Mouse (Mus musculus) limb, embryonic 11.5 days (tissue): ENCODE measurements around the gene Guk1. TPM values are rescaled to one million over a fixed set of nuclear protein-coding genes. Genes with fewer than 3 reads are reported as not detected.
A peak's percentile ranks its signal among the peaks of the same experiment; 100 is the strongest.

Source experiments
- ATAC-seq: fragments of 200-750 bp; cut with Nextera tagmentation; 2 replicates; pipeline ENCODE4 v1.8.0; 2017; ENCODE audit warnings: low read depth; ENCODE audit not compliant: insufficient number of reproducible peaks, low FRiP score, low TSS enrichment
- DNase-seq: peaks from one replicate; pipeline ENCODE4 v3.0.0-alpha.2; 2015; ENCODE audit warnings: low spot score
- H3K27ac ChIP-seq: fragments of 300-500 bp; sonication (generic); replicated peaks from 2 replicates; pipeline ENCODE4 v1.5.1; 2014; ENCODE audit warnings: low read depth, mild to moderate bottlenecking, low read length
- H3K27me3 ChIP-seq: fragments of 300-500 bp; sonication (generic); 2 replicates; pipeline ENCODE4 v1.6.1; 2014; ENCODE audit warnings: mild to moderate bottlenecking, low read length, mixed read lengths; ENCODE audit not compliant: control insufficient read depth, insufficient read depth
- H3K36me3 ChIP-seq: fragments of 300-500 bp; sonication (generic); 2 replicates; pipeline ENCODE4 v1.6.1; 2014; ENCODE audit warnings: mild to moderate bottlenecking, low read length, moderate library complexity, mixed read lengths; ENCODE audit not compliant: control insufficient read depth, insufficient read depth
- H3K4me1 ChIP-seq: fragments of 300-500 bp; sonication (generic); 2 replicates; pipeline ENCODE4 v1.6.1; 2014; ENCODE audit warnings: low read length, mixed read lengths; ENCODE audit not compliant: control insufficient read depth, insufficient read depth
- H3K4me2 ChIP-seq: fragments of 300-500 bp; sonication (generic); 2 replicates; pipeline ENCODE4 v1.6.1; 2014; ENCODE audit warnings: low read depth, mild to moderate bottlenecking, moderate library complexity; ENCODE audit not compliant: severe bottlenecking
- H3K4me3 ChIP-seq: fragments of 300-500 bp; sonication (generic); 2 replicates; pipeline ENCODE4 v1.5.1; 2014; ENCODE audit warnings: low read depth, low read length
- H3K9ac ChIP-seq: fragments of 300-500 bp; sonication (generic); 2 replicates; pipeline ENCODE4 v1.6.1; 2014; ENCODE audit warnings: mild to moderate bottlenecking, low read length
- H3K9me3 ChIP-seq: fragments of 300-500 bp; sonication (generic); 2 replicates; pipeline ENCODE4 v1.6.1; 2016; ENCODE audit warnings: low read length; ENCODE audit not compliant: control insufficient read depth
- WGBS: fragments of 180-500 bp; shearing (Covaris S2); extraction: QIAGEN DNeasy Blood & Tissue Kit; methylation state at CpG from one replicate; pipeline ENCODE4 v1.1.7; 2014; 5-methylcytosine and 5-hydroxymethylcytosine counted together
- polyA plus RNA-seq: library from polyadenylated mRNA; unstranded; fragments of >200 nt; fragmentation: Nextera tagmentation; extraction: Ambion mirVana; gene quantifications from 2 replicates; pipeline ENCODE4 v1.2.1, GENCODE M21; 2014

Guk1 gene
- polyA plus RNA-seq, 1 experiment from 2014 or later: 149 TPM

- WGBS: 82% methylated on average over 9 of the region's 9 CpGs
- peak overlapping the region; percentile 47; the same call in 1 of the 2 replicates for H3K4me2 ChIP-seq
- no peak overlapping the region for H3K9ac ChIP-seq
- H3K36me3 ChIP-seq: no peaks in the 10 kb centered on the region
- H3K4me1 ChIP-seq: no peaks in the 10 kb centered on the region
- DNase-seq (no peak), ATAC-seq (no peak)
- no peak overlapping the region for H3K4me3 ChIP-seq
- H3K27me3 ChIP-seq: no peaks in the 10 kb centered on the region
- no peak overlapping the region for H3K27ac ChIP-seq
- no peaks in the 10 kb centered on the region for H3K9me3 ChIP-seq
Measured at GRCm38 (mm10) chr11:59164384-59164783, 27.6 kb downstream of the Guk1 start.

GRCm38 (mm10) chr11:59163255-59164236, 28.5 kb downstream of the Guk1 start, which contains the start of gene Iba57:
TSS of gene Iba57 (minus strand) at chr11:59163739.
- H3K9me3 ChIP-seq: no peaks in the 10 kb centered on the region
- H3K4me2 ChIP-seq: peak within 1 kb of the TSS; percentile 47
- peak within 1 kb of the TSS; percentile 94 for H3K27ac ChIP-seq
- DNase-seq: peak; percentile 98
- H3K4me1 ChIP-seq: no peaks in the 10 kb centered on the region
- H3K4me3 ChIP-seq: peak within 1 kb of the TSS; percentile 79
- no peaks in the 10 kb centered on the region for H3K36me3 ChIP-seq
- H3K27me3 ChIP-seq: no peaks in the 10 kb centered on the region
- peak; percentile 98 for ATAC-seq
- 4% methylated on average over 63 of the region's 68 CpGs for WGBS
- peak within 1 kb of the TSS; percentile 93 for H3K9ac ChIP-seq

GRCm38 (mm10) chr11:59162443-59163254, 29.4 kb downstream of the Guk1 start:
- Histone ChIP-seq H3K9me3 (no peaks in the 10 kb centered on the region), H3K27ac (no peak overlapping the region), H3K27me3 (no peaks in the 10 kb centered on the region), H3K9ac (no peak overlapping the region), H3K4me3 (peak overlapping the region; percentile 79), H3K4me1 (no peaks in the 10 kb centered on the region), H3K4me2 (peak overlapping the region; percentile 47), H3K36me3 (no peaks in the 10 kb centered on the region; the same call in 1 of the 2 replicates)
- DNase-seq (no peak), ATAC-seq (peak; percentile 32; the same call in 1 of the 2 replicates)
- WGBS: 60% methylated on average over 9 of the region's 9 CpGs

- no peaks in the 10 kb centered on the region; the same call in 1 of the 2 replicates for H3K36me3 ChIP-seq
- no peak overlapping the region for H3K4me3 ChIP-seq
- H3K27me3 ChIP-seq: no peaks in the 10 kb centered on the region
- WGBS: 80% methylated on average over 5 of the region's 5 CpGs
- ATAC-seq (no peak), DNase-seq (no peak)
- H3K27ac ChIP-seq: no peak overlapping the region
- no peaks in the 10 kb centered on the region for H3K9me3 ChIP-seq
- no peak overlapping the region for H3K4me2 ChIP-seq
- H3K4me1 ChIP-seq: no peaks in the 10 kb centered on the region
- no peak overlapping the region for H3K9ac ChIP-seq
Measured at GRCm38 (mm10) chr11:59161398-59161797, 30.6 kb downstream of the Guk1 start.

- Histone ChIP-seq H3K9me3 (no peaks in the 10 kb centered on the region), H3K27ac (no peak overlapping the region), H3K9ac (no peak overlapping the region), H3K4me2 (no peak overlapping the region), H3K27me3 (no peaks in the 10 kb centered on the region), H3K4me3 (no peak overlapping the region), H3K36me3 (no peaks in the 10 kb centered on the region; the same call in 1 of the 2 replicates), H3K4me1 (no peaks in the 10 kb centered on the region)
- 91% methylated on average over 4 of the region's 4 CpGs for WGBS
- DNase-seq (no peak), ATAC-seq (no peak)
Measured at GRCm38 (mm10) chr11:59159558-59159957, 32.5 kb downstream of the Guk1 start.

- ATAC-seq (no peak), DNase-seq (no peak)
- Histone ChIP-seq H3K9ac (no peak overlapping the region), H3K36me3 (no peaks in the 10 kb centered on the region; the same call in 1 of the 2 replicates), H3K4me2 (no peak overlapping the region), H3K9me3 (no peaks in the 10 kb centered on the region), H3K4me1 (no peaks in the 10 kb centered on the region), H3K27ac (no peak overlapping the region), H3K4me3 (no peak overlapping the region), H3K27me3 (no peaks in the 10 kb centered on the region)
- 89% methylated on average over 13 of the region's 13 CpGs for WGBS
Measured at GRCm38 (mm10) chr11:59159099-59159498, 32.9 kb downstream of the Guk1 start.

- DNase-seq (no peak), ATAC-seq (no peak; the same call in 1 of the 2 replicates)
- no peak overlapping the region for H3K4me2 ChIP-seq
- H3K27ac ChIP-seq: no peak overlapping the region
- H3K4me1 ChIP-seq: no peaks in the 10 kb centered on the region
- no peaks in the 10 kb centered on the region for H3K27me3 ChIP-seq
- 93% methylated on average over 5 of the region's 5 CpGs for WGBS
- no peak overlapping the region for H3K9ac ChIP-seq
- no peaks in the 10 kb centered on the region; the same call in 1 of the 2 replicates for H3K36me3 ChIP-seq
- H3K9me3 ChIP-seq: no peaks in the 10 kb centered on the region
- H3K4me3 ChIP-seq: no peak overlapping the region
Measured at GRCm38 (mm10) chr11:59155900-59156299, 36.1 kb downstream of the Guk1 start.

- H3K27me3 ChIP-seq: no peaks in the 10 kb centered on the region
- no peaks in the 10 kb centered on the region for H3K4me1 ChIP-seq
- no peak overlapping the region for H3K4me2 ChIP-seq
- no peak overlapping the region for H3K9ac ChIP-seq
- no peak overlapping the region for H3K27ac ChIP-seq
- no peaks in the 10 kb centered on the region; the same call in 1 of the 2 replicates for H3K36me3 ChIP-seq
- 92% methylated on average over 7 of the region's 7 CpGs for WGBS
- H3K4me3 ChIP-seq: no peak overlapping the region
- DNase-seq: no peak
- ATAC-seq: no peak
- no peaks in the 10 kb centered on the region for H3K9me3 ChIP-seq
Measured at GRCm38 (mm10) chr11:59154220-59154619, 37.8 kb downstream of the Guk1 start.
